Mouse (Mus musculus) ovary, postnatal 10 days (tissue): Measurements from ENCODE around the gene Itga6.
"Not testable (repeated sequence)": the region's sequence is repeated elsewhere in the genome, so short reads cannot be mapped to it uniquely, and the experiment has no call there.

Experiments
- DNase-seq: peaks from one replicate; pipeline ENCODE4 v3.0.0; 2022; ENCODE audit warnings: low spot score

The Itga6 gene

DNA sequence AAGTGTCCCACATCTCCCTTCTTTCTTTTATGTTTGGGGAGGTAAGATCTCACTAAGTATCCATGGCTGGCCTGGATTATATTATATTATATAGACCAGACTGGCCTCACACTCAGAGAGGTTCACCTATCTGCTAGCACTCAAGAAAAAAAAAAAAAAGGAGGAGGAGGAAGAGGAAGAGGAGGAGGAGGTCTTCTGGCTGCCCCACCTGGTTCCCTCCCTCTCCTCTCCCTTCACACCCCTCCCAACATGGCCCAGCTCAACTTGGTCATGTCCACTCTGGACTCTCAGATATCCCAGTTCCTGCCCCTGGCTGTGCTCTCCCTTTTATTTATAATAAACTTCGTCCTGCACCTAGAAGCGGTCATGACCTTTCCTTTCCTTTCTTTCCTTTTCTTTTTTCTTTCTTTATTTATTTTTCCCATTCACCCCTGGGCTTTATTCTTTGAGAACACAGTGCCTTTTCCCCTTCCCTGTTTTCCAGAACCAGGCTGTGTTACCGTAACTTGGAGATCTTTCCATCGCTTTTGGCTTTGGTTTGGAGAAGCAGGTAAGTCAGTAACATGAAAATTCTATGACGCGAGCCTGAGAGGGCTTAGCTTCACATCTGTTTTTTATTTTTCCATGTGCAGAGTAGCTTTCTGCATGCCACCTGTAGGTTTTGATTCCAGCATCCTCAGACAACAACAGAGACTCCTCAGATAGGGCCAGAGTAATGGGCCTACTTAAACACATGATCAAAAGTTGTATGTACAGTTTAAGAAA lies at the start of gene Itga6:
Gene Itga6 (plus strand): TSS at position 7 of the 765 bp plus-strand sequence.
- DNase-seq = no peak

DNA sequence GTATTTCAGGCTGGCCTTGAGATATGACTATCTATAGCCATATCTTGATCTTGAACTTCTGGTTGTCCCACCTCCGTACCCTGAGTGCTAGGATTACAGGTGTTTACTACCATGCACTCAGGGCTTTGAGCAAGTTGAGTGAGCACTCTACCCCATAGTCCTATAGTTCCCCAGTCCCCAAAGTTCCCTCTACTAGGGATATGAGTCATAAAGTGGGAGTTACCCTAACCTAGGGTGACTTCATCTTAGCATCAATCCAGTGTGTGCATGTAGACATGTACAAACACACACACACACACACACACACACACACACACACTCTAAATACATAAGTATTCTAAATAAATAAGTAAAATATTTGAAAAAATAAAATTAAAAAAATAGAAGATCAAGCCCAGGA lies 48.6 kb upstream of the Itga6 start:
- DNase-seq = no peak

DNA sequence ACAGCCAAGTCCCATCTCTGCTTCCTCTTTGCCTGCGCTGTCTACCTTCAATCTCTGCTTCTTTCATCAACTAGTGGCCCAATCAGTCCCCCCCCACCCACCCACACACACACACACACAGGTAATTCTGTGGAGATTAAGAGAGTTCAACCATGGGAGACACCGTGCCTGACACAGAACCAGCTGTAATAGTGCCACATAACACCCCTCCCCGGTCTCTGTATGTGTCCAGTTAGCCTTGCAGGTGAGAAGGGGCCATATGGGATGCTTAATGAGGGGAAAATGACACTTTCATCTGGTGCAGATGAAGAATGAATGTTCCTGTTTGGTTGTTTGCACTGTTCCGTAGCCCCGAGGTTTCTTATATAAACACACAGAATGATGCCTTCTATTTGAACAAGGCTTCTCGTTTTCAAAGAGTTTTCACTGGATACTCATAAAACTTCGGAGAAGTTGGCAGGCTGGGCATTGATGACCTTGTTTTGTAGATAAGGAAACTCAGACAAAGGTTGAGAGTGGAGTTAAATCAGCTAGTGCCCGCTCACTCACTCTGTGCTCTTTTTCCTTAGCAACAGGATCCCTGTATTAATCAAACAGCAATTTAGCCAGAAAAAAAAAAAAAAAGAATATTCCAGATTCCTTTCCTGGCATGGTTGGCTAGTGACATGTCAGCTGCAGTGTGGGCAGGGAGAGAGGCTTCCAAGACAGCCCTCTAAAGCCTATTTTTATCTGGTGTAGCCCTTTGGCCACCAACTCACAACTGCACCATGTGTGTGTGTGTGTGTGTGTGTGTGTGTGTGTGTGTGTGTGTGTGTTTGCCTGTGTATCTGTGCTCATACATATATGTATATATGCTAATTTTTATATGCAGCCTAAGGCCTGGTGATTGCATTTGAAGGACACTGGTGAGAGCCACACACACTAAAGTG lies 47.7 kb upstream of the Itga6 start:
- no peak for DNase-seq

DNA sequence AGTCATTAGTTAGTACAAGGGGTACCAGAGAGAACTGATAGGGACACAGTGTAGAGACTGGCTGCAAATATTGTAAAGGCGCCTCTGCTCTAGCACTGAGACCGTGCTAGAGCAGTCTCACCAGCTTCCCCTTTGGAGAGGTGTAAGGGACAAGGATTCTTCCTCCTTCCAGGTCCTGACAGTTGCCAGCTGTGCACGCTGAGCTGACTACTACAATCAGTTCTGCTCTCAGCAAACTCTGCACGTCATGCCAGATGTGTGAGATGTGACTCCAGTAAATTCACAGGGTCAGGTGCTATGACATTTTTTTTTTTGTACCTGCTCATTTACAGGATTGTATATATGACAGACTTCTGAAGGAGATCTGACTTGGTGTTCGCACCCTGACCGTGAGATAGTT lies 47.0 kb upstream of the Itga6 start:
- no peak for DNase-seq

DNA sequence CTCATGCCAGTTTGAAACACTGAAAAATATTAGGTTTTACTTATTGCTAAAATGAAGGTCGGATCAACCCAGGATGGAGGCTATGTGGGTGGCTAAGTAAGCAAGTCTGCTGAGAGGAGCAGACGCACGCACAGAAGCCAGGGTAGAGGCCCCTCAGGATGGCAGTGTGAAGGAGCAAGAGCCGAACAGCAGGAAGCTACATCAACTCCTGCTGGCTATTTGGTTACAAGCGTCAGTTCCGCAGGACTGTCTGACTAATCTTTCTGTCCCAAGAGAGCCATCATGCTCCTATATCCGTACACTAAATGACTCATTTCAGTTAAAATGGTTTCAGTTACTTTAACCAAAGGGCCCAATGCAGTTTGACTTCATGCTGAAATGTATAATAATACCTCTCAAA lies 46.5 kb upstream of the Itga6 start:
- DNase-seq = no peak

DNA sequence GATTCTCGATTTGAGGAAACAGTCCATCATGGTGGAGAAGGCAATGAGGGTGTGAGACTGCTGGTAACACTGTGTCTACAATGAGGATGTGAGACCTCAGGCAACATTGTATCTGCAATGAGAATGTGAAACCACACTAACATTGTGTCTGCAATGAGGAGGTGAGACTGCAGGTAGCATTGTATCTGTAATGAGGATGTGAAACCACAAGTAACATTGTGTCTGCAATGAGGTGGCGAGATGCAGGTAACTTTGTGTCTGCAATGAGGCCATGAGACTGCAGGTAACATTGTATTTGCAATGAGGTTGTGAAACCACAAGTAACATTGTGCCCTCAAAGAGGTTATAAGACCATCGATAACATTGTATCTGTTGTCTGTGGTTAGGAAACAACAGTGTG lies 44.1 kb upstream of the Itga6 start:
- no peak for DNase-seq

DNA sequence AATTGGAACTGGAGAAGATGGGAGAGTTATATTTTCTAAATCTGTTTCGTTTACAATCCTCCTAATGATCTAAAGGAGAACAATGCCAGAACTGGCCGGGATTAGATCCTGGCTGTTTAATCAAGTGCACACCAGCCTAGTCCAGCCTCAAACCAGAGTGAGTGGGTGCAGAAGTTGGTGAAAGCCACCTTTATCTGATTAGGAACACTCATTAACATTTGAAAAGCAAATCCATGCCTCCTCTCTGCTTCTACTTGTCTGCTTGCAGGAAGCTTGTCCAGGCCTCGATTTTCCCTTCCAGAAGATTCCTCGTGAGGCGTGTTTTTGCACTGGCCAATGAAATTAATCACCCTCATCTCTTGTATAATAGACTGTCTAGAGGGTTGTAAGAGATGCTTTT lies 41.1 kb upstream of the Itga6 start:
- no peak for DNase-seq

DNA sequence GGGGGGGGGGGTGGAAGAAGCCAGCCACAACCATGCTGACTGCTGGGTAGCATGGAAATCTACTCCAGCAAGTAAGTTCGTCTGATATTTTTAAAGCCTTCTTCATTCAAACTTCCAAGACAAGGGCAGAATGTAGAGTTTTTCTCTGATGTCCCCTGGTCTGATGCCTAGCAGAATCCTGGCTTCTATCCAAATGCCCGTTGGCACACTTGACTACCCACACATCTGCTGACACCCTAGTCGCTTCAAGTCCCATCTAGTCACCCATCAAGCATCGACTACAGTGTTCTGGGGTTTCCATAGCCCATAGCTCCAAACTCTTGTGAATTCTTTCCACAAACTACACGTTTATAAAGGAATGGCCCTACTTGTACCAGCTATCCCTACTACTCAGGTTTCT lies 36.5 kb upstream of the Itga6 start:
- no peak for DNase-seq

DNA sequence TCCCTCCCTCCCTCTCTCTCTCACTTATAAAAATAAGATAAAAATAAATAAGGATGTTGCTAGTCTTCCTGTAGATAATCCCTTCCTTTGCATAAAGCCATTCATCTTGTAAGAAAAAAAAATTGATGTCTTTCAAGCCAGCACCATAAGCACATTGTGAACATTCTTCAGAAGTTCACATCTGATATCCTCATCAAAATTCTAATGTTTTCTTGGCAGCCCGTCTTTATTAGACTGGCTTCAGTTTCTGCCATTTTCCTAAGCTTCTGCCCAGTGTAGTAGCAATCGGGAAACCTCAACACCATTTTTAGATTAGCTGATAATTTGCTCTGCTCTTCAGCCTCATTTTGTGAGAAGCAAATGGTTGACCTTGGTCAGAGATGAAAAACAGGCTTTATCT lies 33.8 kb upstream of the Itga6 start:
- DNase-seq = no peak

DNA sequence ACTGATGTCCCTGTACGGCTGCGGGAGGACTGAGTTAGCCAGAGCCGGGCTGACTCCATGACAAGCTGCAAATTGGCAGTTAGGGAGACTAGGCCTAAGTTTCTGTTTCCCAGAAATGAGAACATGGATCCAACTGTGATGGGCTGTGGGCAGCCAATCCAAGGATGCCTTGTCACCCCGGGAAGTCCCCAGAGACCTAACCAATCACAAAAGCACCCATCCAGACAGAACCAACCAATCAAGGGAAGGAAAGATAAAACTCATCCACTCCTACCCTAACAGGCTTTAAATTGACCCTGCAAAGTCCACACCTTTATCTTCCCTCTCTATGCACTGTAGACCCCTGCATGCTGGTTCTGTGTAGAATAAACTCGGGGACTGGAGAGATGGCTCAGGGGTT lies 31.0 kb upstream of the Itga6 start:
- no peak for DNase-seq

DNA sequence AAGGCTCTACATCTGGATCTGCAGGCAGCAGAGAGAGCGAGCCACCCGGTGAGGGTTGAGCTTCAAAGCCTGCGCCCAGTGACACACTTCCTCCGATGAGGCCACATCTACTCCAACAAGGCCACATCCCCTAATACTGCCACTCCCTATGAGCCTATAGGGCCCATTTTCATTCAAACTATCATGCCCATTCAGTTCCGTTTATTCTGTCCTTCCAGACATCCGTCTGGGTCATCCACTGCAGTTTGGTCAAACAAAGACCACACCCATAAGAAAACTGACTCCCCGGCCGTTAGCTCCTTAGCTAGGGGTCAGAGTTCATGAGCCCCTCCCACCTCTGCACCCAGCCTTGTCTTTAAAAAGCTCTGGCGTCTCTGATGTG lies 26.4 kb upstream of the Itga6 start:
- DNase-seq = no peak

DNA sequence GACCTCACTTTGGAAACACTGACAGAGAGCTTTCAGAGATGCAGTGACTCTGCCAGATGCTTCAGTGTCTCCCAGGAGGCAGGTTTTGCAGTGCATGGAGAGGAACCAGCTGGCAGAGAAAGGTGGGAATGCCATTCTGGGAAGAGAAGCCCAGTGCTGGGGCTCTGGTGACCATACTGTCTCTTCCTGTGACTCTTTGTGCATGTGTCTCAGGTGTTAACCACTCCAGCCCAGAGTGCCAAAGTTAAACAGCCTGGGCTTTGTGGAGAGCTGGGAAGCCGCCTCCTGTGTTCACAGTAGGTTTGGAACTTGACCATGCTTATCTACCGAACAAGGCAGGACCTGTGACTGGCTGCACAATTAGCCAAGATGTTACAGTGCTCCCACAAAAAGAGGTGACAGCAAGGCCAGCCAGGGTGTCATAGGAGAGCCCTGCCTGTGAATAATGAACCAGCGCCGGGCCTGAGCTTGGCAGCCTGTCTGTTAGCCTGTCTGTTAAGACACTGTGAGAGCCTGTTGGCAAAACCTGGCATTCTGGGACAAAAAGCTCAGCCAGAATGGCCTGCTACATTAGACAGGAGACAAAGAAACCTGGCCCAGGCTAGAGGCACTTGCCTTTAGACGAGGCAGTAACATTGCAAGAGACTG lies 25.9 kb upstream of the Itga6 start:
- no peak for DNase-seq

DNA sequence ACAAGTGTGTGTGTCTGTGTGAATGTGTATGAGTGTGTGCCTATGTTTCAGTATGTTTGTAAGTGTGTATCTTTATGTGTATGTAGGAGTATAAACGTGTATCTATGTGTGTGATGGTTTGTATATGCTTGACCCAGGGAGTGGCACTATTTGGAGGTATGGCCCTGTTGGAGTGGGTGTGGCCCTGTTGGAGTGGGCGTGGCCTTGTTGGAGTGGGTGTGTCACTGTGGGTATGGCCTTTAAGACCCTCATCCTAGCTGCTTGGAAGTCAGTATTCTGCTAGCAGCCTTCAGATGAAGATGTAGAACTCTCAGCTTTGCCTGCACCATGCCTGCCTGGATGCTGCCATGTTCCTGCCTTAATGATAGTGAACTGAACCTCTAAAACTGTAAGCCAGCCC lies 24.9 kb upstream of the Itga6 start:
- DNase-seq = not testable (repeated sequence)

DNA sequence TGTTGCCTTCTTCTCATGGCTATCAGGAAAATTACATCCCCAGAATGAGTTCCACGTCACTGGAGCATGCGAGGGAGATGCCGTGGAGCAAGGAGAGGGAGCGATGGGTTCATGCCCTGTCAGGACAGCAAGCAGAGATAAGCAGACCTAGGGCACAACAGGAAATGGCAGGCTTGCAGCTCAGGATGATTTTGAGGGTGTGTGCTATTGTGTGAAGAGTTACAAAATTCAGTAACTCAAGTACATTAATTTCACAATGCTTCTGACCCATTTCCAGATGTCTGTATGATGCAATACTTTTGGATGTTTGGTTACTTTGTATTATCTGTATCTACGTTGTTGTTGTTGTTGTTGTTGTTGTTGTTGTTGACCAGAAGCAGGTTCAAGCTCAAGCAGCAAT lies 22.5 kb upstream of the Itga6 start:
- DNase-seq = no peak

DNA sequence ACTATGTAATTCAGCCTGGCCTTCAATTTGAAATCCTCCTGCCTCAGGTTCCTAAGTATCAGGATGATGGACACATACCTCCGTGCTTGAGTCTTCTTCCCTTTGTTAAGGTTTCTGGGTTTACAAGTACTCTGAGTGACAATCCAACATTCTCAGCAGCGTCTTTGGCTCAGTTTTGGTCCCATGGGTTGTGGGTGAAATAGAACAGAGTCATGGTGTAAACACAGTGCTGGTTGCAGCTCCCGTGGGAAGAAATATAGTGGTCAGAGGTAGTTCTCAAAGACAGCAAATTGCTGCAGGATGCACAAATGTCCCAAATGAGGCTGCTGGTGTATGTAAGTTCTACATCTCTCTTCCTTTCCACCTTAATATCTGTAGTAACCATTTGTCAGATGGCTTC lies 21.8 kb upstream of the Itga6 start:
- DNase-seq = no peak

DNA sequence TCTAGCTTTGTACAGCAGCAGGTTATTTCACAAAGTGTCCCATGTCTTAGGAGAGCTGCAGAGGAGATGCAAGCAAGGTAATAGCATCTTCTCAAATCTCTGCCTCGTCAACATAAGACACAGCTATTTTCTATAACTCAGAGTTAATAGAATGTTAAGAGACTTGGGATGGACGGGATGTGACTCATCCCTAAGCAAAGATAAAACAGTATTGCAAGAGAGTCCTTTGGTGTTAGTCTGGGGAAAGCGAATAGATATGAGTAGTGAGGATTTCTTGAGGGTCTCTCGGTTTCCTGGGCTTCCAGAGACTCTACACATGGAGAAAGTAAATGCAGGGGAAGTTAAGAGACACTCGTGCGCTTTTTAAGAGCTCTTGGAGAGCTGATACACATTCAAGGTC lies 21.4 kb upstream of the Itga6 start:
- DNase-seq = no peak

DNA sequence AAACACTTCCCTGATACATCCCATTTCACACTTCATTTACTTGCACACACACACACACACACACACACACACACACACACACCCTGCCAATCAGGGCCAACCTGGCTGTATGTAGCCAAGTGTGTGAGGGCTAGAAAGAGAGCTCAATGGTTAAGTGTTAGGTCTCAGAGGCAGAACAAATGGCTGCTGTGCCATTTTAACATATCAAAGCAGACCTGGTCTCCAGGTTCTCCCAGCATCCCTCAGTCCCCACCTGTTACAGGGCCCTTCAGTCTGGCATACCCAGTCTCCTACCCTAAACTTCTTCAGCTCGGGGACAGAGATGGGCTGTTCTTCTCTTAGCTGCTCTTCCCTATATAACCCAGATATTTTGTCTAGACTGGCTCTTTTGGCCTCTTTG lies 20.0 kb upstream of the Itga6 start:
- DNase-seq = no peak

DNA sequence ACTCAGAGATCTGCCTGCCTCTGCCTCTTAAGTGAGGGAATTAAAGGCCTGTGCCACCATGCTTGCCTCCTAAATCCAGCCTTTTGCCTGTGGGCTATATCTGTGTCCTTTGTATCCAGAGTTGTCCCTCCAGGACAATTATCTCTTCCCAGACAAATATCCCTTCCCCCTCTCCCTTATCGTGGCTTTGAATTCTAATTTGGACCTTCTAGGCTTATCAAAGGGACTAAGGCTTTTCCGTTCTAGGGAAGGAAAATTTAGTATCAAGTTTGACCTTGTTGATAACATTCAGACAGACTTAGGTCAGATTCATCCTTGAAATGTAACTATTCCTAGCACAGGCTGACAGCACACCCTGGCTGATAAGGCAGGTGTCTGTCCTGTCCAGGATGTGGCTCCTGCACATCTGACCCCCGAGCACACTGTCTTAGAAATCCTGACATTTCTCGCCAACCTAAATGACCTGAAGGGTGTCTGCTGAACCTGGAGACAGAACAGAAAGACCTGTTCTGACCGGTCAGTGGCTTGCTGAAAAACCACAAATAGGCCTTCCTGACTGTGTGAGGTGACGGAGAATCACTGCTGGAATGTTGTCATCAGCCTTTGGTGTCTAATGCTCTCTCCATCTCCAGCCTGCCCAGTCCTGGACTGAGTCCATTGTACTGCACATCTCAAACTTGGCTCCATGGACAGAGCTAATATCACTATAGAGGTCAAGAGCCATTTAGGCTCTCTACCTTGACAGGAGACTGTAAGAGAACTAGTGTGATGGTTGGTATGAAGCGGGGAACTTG lies 18.3 kb upstream of the Itga6 start:
- DNase-seq = no peak

DNA sequence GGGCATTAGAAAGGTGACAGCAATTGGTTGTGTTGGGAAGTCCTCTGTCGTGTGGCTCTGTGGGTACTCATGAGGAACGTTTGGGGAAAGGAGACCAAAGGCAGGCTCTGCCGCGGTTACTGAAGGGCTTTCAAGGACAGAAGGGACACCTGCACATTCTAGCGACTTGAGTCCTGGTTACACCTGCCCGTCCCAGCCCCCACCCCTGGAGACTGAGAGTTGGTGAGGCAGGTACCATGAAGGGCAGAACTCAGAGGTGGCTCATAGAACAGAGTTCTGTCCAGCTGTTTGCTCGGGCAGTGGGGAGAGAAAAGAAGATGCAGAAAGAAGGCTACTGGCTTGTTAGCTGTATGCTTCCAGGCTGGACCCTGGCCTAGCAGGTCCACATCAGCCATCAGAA lies 17.1 kb upstream of the Itga6 start:
- DNase-seq = no peak

DNA sequence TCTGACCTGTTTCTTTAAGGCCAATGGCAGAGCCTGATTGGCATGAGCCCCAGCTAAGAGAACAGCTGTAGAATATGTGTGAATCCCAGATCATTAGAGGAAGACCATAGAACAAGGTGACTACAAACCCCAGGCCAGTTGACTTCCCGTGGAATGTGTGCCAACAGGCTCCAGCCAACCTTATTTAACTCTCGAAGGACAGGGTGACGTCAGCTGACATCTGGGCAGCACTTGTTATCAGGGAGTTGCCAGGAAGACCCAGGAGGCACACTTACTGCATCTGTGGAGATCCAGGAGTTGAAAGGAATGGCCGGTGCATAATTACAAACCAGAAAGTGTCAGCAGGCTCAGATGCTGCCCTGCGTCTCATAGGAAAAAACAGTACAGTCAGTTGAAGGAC lies 16.6 kb upstream of the Itga6 start:
- no peak for DNase-seq

DNA sequence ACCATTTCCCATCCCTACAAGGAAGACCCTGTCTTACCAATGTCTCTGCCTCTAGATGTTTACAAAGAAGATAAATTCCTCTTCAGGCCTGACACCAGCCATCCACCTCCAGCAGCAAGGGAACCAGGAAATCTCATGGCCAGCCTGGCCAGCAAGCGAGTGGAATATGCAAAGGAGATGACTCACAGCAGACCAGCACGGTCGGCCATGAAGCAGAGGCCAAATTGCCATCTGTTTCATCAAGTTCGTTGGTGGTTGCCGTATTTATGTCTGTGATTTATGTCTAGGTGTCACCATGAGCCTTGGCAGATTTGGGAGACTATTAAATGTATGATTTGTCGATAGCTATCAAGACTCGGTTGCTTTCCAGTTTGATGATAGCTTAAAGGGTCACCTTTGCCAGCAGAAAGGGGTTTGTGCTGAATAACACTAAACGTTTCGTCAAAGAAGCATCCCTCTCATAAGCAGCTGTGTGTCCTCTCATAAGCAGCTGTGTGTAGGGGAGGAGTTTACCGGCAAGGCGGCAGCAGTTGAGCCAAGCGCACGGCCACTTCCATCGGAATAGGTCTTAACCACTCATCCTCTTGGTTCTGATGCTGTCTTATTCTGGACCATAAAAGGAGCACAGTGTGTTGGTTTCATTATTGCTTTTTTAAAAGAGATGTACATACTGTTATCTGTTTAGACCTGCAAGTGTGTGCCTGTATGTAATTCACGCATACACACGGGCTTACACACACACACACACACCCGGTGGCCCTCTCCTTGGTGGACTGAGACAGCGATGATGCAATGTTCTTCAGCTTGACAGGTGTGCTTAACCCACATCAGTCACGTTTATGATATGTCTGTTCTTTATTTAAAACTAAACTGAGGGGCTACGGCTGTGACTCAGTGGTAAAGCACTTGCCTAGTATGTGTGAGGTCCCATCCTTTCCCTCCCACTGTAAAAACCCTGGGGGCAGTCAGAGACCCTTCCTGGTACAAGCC lies 14.5 kb upstream of the Itga6 start:
- no peak for DNase-seq
